Mouse (Mus musculus) cerebellum, adult 11 months (tissue): ENCODE measurements around the gene Olfr598.
"Not testable (repeated sequence)": the region's sequence is repeated elsewhere in the genome, so short reads cannot be mapped to it uniquely, and the experiment has no call there.

Experiments used
- DNase-seq: peaks from one replicate; pipeline ENCODE4 v3.0.0; 2022

The Olfr598 gene

GRCm38 (mm10) chr7:103323268-103323667 lies at the start of gene Olfr598:
TSS of gene Olfr598 (plus strand) at chr7:103323568.
- no peak for DNase-seq

GRCm38 (mm10) chr7:103305348-103305747 lies 18.0 kb upstream of the Olfr598 start, which contains the start of gene Olfr596:
TSS of gene Olfr596 (plus strand) at chr7:103305648.
- not testable (repeated sequence) for DNase-seq

GRCm38 (mm10) chr7:103316015-103316414 lies 7.4 kb upstream of the Olfr598 start, which contains the start of gene Olfr597:
TSS of gene Olfr597 (plus strand) at chr7:103316315.
- not testable (repeated sequence) for DNase-seq

GRCm38 (mm10) chr7:103335617-103336016 lies 12.2 kb downstream of the Olfr598 start, which contains the start of gene Olfr599:
TSS of gene Olfr599 (plus strand) at chr7:103335917.
- no peak for DNase-seq

- DNase-seq = no peak
Observed at GRCm38 (mm10) chr7:103349569-103349968, 26.2 kb downstream of the Olfr598 start, which contains the start of gene Olfr600. TSS of gene Olfr600 (minus strand) at chr7:103349669.

GRCm38 (mm10) chr7:103362555-103362954 lies 39.2 kb downstream of the Olfr598 start, which contains the start of gene Olfr601:
TSS of gene Olfr601 (minus strand) at chr7:103362655.
- no peak for DNase-seq
